Mouse (Mus musculus): Measurements from ENCODE around the gene Tatdn3. TPM values are rescaled to one million over a fixed set of nuclear protein-coding genes. Genes with fewer than 3 reads are reported as not detected.
A peak's percentile ranks its signal among the peaks of the same experiment; 100 is the strongest.

The Tatdn3 gene
- total and polyA plus RNA-seq, 3 experiments: 12.7 to 17.2 (median 12.9) TPM

GRCm38 (mm10) chr1:191086960-191087359 lies 24.2 kb upstream of the Tatdn3 start:
- Histone ChIP-seq H3K9ac (ENCODE audit: insufficient read depth, low read depth) (peak overlapping the region; percentile 37; the same call in 1 of the 2 replicates), H3K4me2 (ENCODE audit: insufficient read depth, low read depth, poor library complexity, severe bottlenecking) (peak overlapping the region; percentile 84), H3K36me3 (replicated peaks in 1 of 2; ENCODE audit: control insufficient read depth in 1 of 2, insufficient read depth in 1 of 2, low read length in 1 of 2) (peaks cover 14 to 23% of the 10 kb centered on the region in 2 experiments), H3K4me3 (replicated peaks in 1 of 3; ENCODE audit: low read depth in 2 of 3, low read length in 2 of 3, poor library complexity in 1 of 3) (no peak overlapping the region), H3K4me1 (ENCODE audit: control insufficient read depth in 1 of 2, insufficient read depth in 2 of 2) (peaks cover 32 to 76% of the 10 kb centered on the region in 2 experiments), H3K79me2 (replicated peaks; ENCODE audit: control insufficient read depth, extremely low read depth, insufficient read depth, poor library complexity, severe bottlenecking) (no peaks in the 10 kb centered on the region), H3K27ac (ENCODE audit: insufficient read depth, low read depth) (peak overlapping the region; percentile 91), H3K9me3 (replicated peaks; ENCODE audit: low read length) (no peaks in the 10 kb centered on the region), H3K27me3 (replicated peaks) (no peaks in the 10 kb centered on the region)
- peak; percentile 84 for DNase-seq (ENCODE audit: extremely low read depth)
- dilution Hi-C loops (cut with MboI; ENCODE audit: extremely low pct_ligation_motif_present, extremely low pct_unique_long_range_greater_than_20kb, low sequenced_read_pairs) (no loop called here), in situ Hi-C loops (cut with MboI; ENCODE audit: low pct_ligation_motif_present, low pct_unique_long_range_greater_than_20kb, low sequenced_read_pairs) (loop anchor here (5.0 kb wide), 1 partner anchor 145 kb away; no protein-coding TSS in a partner anchor)
- TF ChIP-seq TCF12 (IDR thresholded peaks at IDR 0.05; ENCODE audit: low read depth, low read length) (peak; percentile 64; the same call in 1 of the 2 replicates), MXI1 (IDR thresholded peaks at IDR 0.05; ENCODE audit: low read depth, low read length) (no peak), MAX (IDR thresholded peaks at IDR 0.05; ENCODE audit: low read length) (peak; percentile 34), IRF4 (IDR thresholded peaks at IDR 0.05; ENCODE audit: low read depth, low read length) (peak; percentile 74), ETS1 (conservative IDR thresholded peaks at IDR 0.05; ENCODE audit: low read depth, low read length) (peak; percentile 94), MEF2A (IDR thresholded peaks at IDR 0.05; ENCODE audit: borderline replicate concordance, low read depth, low read length) (0 out of 2 replicates have a peak, but pooled peaks have one; percentile 10), ZKSCAN1 (IDR thresholded peaks at IDR 0.05; ENCODE audit: borderline replicate concordance, low read depth, low read length) (no peak), ZNF384 (IDR thresholded peaks at IDR 0.05; ENCODE audit: low read depth, low read length) (no peak), EP300 (IDR thresholded peaks at IDR 0.05; ENCODE audit: low read length) (peak; percentile 89), UBTF (IDR thresholded peaks at IDR 0.05; ENCODE audit: low read depth, low read length) (0 out of 2 replicates have a peak, but pooled peaks have one; percentile 22), SMC3 (IDR thresholded peaks at IDR 0.05; ENCODE audit: low read depth, low read length) (no peak), MAZ (IDR thresholded peaks at IDR 0.05; ENCODE audit: low read depth, low read length) (no peak), MYC (IDR thresholded peaks at IDR 0.05; ENCODE audit: low read depth, low read length) (peak; percentile 79), E2F4 (IDR thresholded peaks at IDR 0.05; ENCODE audit: insufficient replicate concordance, low read depth, low read length) (no peak), BHLHE40 (IDR thresholded peaks at IDR 0.05; ENCODE audit: low read depth, low read length) (peak; percentile 95)

- in situ Hi-C loops (cut with MboI; ENCODE audit: low pct_ligation_motif_present, low pct_unique_long_range_greater_than_20kb, low sequenced_read_pairs): loop anchor here (5.0 kb wide), 1 partner anchor 144 kb away; no protein-coding TSS in a partner anchor
- Histone ChIP-seq H3K9me3 (replicated peaks; ENCODE audit: low read length) (no peaks in the 10 kb centered on the region), H3K79me2 (replicated peaks; ENCODE audit: control insufficient read depth, extremely low read depth, insufficient read depth, poor library complexity, severe bottlenecking) (no peaks in the 10 kb centered on the region), H3K4me2 (ENCODE audit: insufficient read depth, low read depth, poor library complexity, severe bottlenecking) (peak overlapping the region; percentile 84), H3K4me1 (ENCODE audit: control insufficient read depth in 1 of 2, insufficient read depth in 2 of 2) (peaks cover 32 to 70% of the 10 kb centered on the region in 2 experiments), H3K9ac (ENCODE audit: insufficient read depth, low read depth) (peak overlapping the region; percentile 37), H3K27ac (ENCODE audit: insufficient read depth, low read depth) (peak overlapping the region; percentile 91), H3K36me3 (replicated peaks in 1 of 2; ENCODE audit: control insufficient read depth in 1 of 2, insufficient read depth in 1 of 2, low read length in 1 of 2) (peaks cover 18 to 29% of the 10 kb centered on the region in 2 experiments), H3K27me3 (replicated peaks) (no peaks in the 10 kb centered on the region), H3K4me3 (replicated peaks in 1 of 3; ENCODE audit: low read depth in 2 of 3, low read length in 2 of 3, poor library complexity in 1 of 3) (no peak overlapping the region)
- DNase-seq (ENCODE audit: extremely low read depth): peak; percentile 87
- dilution Hi-C loops (cut with MboI; ENCODE audit: extremely low pct_ligation_motif_present, extremely low pct_unique_long_range_greater_than_20kb, low sequenced_read_pairs): no loop called here
- TF ChIP-seq RCOR1 (conservative IDR thresholded peaks at IDR 0.05; ENCODE audit: low read depth, low read length) (no peak), SIN3A (IDR thresholded peaks at IDR 0.05; ENCODE audit: low read length) (peak; percentile 47), NRF1 (IDR thresholded peaks at IDR 0.05; ENCODE audit: low read depth, low read length) (no peak), MXI1 (IDR thresholded peaks at IDR 0.05; ENCODE audit: low read depth, low read length) (peak; percentile 24; the same call in 1 of the 2 replicates), IRF4 (IDR thresholded peaks at IDR 0.05; ENCODE audit: low read depth, low read length) (no peak; the same call in 1 of the 2 replicates), SMC3 (IDR thresholded peaks at IDR 0.05; ENCODE audit: low read depth, low read length) (peak; percentile 8; the same call in 1 of the 2 replicates), ZKSCAN1 (IDR thresholded peaks at IDR 0.05; ENCODE audit: borderline replicate concordance, low read depth, low read length) (no peak), POLR2A (IDR thresholded peaks at IDR 0.05; ENCODE audit: low read depth, low read length) (no peak), CHD2 (IDR thresholded peaks at IDR 0.05; ENCODE audit: low read length) (peak; percentile 78), BHLHE40 (IDR thresholded peaks at IDR 0.05; ENCODE audit: low read depth, low read length) (peak; percentile 81), MAFK (IDR thresholded peaks at IDR 0.05; ENCODE audit: insufficient replicate concordance, low read length) (peak; percentile 99), TCF12 (IDR thresholded peaks at IDR 0.05; ENCODE audit: low read depth, low read length) (0 out of 2 replicates have a peak, but pooled peaks have one; percentile 5), USF2 (conservative IDR thresholded peaks at IDR 0.05; ENCODE audit: low read depth, low read length) (peak; percentile 30; the same call in 1 of the 2 replicates), MYC (IDR thresholded peaks at IDR 0.05; ENCODE audit: low read depth, low read length) (peak; percentile 47; the same call in 1 of the 2 replicates), NELFE (IDR thresholded peaks at IDR 0.05; ENCODE audit: low read depth, low read length) (0 out of 2 replicates have a peak, but pooled peaks have one; percentile 31), PAX5 (IDR thresholded peaks at IDR 0.05; ENCODE audit: low read length) (no peak), MAZ (IDR thresholded peaks at IDR 0.05; ENCODE audit: low read depth, low read length) (peak; percentile 50; the same call in 1 of the 2 replicates), USF1 (IDR thresholded peaks at IDR 0.05; ENCODE audit: low read depth, low read length) (peak; percentile 55), ELF1 (IDR thresholded peaks at IDR 0.05; ENCODE audit: low read depth, low read length) (no peak), GABPA (IDR thresholded peaks at IDR 0.05; ENCODE audit: insufficient replicate concordance, low read depth, low read length) (no peak), EP300 (IDR thresholded peaks at IDR 0.05; ENCODE audit: low read length) (0 out of 2 replicates have a peak, but pooled peaks have one; percentile 57), CTCF (conservative IDR thresholded peaks at IDR 0.05 in 1 of 2, IDR thresholded peaks at IDR 0.05 in 1 of 2; ENCODE audit: low read depth in 2 of 2, low read length in 2 of 2) (no peak), TBP (conservative IDR thresholded peaks at IDR 0.05; ENCODE audit: low read depth, low read length) (0 out of 2 replicates have a peak, but pooled peaks have one; percentile 4), ZNF384 (IDR thresholded peaks at IDR 0.05; ENCODE audit: low read depth, low read length) (no peak)
Measured at GRCm38 (mm10) chr1:191086304-191086878, 23.7 kb upstream of the Tatdn3 start.
